Mouse (Mus musculus) CD4-positive helper T cell, adult 2 months (primary cell): ENCODE measurements around the gene Shank3.
A peak's percentile ranks its signal among the peaks of the same experiment; 100 is the strongest.

Experiments
- DNase-seq: peaks from one replicate; pipeline ENCODE4 v3.0.0-alpha.2; 2012; ENCODE audit warnings: low read depth, missing footprints, low spot score

Shank3 gene

DNA sequence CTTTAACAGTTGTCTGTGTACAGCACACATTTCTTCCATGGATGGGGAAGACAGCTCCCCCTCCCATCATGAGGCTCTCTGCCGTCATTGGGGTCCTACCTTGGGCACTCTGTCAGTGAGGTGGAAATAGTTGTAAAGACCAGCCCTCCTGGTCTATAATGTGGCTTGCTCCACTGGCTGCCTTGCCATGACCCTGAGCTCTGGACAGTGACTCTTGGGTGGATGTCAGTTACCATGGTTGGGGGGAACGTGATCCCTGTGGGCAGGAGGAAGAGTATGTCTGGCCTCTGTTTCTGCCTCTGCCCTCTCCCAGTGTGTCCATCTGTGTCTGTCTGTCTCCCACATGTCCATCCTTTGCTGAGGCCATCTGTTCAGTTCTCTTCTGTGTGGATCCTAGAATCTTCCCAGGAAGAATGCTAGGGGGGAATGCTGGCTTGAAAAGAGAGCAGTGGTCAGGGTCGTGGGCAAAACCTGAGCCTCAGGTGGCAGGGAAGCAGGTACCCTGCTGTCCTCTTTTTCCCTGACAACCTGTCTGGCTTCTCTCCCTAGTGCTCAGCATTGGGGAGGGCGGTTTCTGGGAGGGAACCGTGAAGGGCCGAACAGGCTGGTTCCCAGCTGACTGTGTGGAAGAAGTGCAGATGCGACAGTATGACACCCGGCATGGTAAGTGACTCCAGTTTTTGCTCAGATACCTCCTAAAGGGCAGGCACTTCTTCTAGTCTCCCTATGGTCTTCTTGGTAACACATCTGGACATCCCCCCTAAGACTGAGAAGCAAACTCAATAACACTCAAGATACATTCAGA is 25.4 kb downstream of the Shank3 start:
- no peak for DNase-seq

DNA sequence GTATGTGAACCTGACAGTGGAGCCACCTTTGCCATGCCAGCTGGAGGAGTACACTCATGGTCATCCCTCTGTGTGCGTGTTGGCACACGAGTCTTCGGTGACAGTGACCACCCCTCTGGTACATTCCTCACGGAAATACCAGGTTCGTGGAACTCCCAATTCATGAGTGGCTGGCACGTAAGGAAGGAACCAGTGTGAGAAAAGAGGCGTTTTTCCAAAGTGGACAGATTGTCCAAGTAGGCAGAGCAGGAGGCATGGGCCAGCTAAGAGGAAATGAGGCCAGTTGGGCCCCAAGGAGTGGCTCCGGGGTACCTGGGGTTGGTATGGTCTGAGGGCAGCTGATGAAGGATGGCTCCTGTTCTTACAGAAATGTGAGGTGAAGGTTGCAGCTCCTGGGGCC is 26.0 kb downstream of the Shank3 start:
- no peak for DNase-seq

DNA sequence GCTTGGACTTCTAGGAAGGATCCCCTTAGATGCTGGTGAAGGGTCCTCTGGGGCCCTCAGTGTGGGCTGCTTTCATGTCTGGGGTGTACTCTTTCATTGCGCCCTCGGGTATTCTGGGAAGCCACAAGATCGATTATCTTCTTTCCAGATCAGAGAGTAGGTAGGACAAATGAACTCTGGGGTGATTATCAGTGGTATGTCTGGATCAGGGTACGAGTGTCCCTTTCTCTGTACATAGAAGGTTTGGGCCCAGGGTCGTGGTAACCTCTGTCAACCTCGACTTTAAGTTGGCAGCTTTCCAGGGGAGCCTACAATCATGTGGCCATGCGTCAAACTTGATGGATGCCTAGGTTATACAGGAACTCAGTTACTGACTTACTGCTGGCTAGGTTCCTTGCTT is 26.5 kb downstream of the Shank3 start:
- no peak for DNase-seq

DNA sequence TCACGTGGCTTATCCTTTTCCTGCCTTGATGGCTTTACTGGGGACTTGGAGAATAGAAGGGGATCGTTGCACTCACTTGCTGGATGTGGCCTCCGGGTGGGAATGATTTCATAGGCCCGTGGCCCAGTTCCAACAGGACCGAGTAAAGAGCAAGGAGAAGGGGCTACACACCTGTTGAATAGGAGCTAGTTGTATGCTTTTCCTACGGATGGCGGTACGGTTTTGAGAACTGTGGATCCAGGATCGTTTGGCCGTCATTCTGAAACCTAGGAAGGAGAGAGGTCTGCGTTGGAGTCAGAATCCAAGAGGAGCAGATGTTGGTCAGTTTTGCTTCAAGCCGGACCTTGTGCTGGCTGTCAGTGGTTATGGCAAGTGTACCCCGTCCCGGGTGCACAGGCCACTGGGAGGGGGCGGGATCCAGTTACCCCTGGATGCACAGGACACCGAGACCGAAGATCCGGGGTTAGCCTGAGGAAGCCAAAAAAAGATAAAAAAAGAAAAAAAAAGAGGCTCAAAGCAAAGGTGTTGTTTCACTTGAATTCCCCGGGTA is 27.4 kb downstream of the Shank3 start:
- no peak for DNase-seq

DNA sequence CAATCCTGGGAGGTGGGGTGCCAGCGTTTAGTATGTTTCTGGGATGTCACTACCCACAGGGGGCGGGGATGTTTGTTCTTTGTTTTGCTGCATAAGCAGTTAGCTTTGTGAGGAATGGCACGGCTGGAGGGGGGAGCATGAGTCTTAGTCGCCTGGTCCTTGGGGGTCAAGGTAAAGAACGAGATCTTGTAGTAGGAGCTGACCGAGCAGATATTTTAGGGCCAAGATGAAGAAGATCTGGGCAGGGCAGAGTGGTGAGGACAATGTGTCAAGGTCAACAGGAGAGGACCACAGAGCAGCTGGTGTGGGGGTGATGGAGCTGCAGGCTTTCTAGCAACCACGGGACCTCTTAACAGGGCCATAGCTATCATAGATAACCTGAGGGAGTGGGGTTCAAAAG is 28.0 kb downstream of the Shank3 start:
- no peak for DNase-seq

DNA sequence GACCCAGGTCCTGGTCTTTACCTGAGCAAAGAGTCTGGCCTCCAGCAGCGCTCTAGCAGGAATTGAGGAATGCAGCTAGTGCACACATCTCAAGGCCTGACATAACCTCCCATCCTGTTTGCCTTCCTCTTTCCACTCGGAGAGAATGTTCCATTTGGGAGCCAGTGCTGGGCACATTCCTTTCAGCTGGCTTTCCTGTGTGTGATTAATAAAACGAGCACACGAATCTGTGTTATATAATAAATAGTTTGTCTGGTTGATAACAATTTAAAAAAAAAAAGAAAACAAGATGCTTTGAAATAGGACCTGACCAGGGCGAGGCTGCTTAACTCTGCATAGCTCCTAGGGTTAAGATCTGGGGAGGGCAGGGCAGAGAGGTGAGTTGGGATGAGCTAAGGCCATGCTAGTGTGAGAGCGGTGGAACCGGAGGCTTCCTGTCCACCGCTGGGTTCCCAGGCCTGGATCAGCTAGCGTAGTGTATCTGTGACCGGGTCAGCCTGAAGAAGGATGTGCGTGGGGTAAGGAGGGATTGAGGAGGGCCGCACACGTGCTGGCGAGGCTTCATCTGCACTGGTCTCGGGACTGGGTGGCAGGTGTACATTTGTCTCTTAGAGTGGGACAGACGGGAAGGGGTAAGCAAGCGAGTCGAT is 28.9 kb downstream of the Shank3 start:
- DNase-seq = no peak

DNA sequence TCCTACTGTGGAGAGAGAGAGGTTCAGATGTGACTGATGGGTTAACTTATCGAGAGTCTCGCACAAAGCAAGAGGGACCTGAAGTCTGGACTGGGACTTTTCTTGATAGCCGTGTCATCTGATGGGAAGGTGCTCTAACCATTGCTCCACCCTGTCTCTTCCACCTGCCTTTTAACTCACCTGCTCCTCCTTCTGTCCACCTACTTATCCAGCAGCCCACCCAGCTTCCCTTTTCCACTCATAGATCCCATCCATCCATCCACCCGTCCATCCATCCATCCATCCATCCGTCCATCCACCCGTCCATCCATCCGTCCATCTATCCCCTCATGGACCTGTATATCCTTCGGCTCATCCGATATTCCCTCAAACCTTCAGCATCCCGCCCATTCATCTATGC is 29.5 kb downstream of the Shank3 start:
- no peak for DNase-seq

DNA sequence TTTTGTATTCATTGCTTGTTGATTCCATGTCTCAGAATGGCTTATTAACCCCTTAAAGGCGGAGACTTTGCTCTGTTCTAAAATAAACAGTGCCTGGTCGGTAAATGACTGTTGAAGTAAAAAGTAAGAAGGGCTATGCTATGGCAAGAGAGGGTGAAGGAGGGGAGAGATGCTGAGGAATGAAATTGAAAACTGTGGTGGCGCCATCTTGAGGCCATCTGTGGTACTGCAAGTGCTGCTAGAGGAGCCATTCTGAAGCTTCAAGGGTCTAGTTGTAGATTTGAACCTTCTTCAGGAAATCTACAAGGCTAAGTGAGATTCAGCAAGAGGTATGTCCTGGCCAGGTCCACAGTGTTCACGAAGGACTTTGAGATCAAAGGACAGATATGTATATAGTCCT is 30.9 kb downstream of the Shank3 start:
- peak; percentile 16 for DNase-seq

DNA sequence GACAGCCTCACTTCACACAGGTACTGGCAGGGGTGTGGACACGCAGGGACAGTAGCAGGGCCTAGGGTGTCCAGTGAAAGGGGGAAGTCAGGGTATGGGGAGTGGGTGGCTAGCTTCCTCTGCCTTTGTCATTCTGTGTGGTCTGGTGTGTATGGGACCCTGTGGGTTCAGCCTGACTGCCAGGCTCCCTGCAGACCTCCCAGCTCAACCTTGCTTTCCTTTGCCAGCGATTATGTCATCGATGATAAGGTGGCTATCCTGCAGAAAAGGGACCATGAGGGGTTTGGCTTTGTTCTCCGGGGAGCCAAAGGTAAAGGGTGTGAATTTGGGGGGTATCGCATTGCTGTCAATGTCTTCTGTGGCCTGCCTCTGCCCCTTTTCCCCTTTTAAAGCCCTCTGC is 32.0 kb downstream of the Shank3 start:
- DNase-seq = no peak

DNA sequence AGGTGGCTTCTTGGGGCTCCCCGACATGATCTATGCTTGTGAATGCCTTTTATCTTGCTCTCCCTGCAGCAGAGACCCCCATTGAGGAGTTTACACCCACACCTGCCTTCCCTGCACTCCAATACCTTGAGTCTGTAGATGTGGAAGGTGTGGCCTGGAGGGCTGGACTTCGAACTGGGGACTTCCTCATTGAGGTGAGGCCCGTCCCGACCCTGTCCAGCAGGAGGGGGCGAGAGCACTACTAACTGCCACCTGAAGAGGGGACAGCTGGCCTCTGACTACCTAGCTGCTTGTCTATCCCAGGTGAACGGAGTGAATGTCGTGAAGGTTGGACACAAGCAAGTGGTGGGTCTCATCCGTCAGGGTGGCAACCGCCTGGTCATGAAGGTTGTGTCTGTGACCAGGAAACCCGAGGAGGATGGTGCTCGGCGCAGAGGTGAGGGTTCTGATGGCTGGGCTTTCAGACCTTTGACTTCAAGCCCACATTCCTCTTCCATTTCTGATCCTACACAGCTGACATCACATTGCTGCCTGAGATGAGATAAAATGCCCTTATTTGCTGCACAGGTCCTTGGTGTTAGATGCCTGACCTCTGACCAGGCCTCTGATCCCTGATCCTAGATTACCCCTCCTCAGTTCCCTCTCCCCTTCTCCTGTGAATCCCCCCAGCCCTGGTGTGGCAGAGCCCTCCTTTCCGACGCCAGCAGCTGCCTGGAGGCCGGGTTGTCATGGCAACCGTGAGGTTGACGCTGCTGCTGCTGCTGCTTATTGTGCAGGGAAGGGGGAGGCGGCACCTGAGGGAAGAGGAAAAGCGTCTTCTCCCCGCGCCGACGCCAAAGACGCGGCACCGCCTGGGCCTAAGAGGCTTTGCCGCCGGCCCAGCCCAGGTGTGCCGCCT is 32.9 kb downstream of the Shank3 start:
- DNase-seq = no peak

DNA sequence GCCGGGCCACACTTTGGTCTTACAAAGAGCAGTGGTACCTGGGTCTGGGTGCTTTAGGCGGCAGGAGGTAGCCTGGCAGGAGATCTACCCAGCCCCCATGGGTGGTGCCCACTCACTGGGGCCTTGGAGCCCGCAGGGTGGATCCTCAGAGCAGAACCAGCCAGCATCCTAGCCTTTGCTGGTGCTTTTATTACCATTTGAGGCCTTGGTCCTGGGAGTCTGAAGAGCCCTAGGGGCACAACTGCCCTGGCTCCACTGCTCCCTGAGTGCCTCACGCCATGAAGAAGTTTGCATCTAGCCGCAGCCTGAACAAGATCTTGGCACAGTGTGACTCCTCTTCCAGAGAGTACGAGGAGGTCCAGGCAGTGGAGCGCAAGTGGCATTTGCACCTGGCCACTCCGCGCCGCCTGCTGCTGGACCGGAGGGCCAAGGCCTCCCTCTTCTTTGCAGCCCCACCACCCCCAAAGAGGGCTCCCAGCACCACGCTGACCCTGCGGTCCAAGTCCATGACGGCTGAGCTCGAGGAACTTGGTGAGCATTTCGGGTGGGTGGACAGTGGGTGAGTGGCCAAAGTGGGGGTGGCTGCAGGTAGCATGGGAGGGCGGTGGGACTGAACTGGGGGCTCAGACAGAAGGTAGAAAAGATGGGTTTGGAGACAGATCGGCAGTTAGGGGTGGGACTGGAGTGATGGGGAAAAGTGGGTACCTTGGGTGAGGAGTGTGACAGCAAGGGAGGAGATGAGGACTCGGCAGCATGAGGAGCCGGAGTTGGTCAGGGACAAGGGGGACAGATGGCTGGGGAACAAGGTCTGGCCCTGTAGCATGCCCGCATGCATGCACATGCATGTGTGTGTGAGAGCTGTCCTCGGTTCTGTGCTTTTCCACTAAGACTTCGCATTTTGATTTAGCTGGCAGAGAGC is 33.8 kb downstream of the Shank3 start:
- DNase-seq = no peak

DNA sequence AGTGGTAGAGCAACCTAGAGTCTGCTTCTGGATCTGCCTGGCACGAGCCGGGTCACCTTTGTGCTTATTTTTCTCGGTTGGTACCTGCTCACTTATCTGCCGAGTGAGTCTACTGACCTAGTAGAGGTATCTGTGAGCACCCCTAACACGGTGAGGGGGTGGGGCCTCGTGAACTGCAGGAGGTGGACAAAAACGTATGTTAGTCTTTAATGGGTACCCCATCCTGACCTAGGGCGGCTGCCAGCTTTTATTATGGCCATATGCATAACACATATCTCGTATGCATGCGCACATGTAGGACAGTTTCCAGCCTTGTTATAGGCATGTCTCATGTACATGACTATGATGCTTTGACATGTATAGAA is 34.4 kb downstream of the Shank3 start:
- DNase-seq = no peak

DNA sequence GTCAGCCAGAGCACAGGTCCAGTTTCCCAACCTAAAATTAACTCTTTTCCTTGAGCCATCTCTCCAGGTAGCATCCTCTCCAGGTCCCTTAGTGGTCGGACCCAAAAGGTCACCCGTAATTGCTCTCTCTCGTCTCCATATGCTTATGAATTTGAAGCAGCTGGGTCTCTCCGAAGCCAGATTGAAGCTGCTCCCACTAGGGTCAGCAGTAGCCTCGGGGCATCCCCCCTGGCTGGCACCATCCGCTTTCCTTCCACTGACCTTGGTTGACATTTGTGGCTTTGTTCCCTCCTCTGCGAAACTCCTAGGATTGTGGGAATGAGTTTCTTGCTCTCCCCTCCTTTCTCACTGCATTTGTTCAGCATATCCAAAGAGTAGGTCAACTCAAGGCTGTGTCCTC is 44.7 kb downstream of the Shank3 start:
- no peak for DNase-seq

DNA sequence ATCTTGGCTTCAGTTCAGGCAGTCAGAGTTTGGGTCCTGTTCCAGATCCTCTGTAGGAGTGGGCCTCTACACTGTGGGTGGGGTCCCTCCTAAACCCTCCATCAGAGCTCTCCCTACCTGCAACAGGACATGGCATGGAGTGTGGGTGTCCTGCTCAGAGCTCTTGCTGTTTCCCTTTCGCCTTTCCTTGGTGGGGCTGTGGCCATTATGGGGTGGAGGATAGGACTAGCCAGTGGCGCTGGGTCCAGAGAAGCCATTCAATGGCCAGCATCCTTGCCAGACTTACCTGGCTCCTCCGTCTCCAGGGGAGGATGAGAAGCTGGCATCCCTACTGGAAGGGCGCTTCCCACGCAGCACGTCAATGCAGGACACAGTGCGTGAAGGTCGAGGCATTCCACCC is 47.9 kb downstream of the Shank3 start:
- no peak for DNase-seq

DNA sequence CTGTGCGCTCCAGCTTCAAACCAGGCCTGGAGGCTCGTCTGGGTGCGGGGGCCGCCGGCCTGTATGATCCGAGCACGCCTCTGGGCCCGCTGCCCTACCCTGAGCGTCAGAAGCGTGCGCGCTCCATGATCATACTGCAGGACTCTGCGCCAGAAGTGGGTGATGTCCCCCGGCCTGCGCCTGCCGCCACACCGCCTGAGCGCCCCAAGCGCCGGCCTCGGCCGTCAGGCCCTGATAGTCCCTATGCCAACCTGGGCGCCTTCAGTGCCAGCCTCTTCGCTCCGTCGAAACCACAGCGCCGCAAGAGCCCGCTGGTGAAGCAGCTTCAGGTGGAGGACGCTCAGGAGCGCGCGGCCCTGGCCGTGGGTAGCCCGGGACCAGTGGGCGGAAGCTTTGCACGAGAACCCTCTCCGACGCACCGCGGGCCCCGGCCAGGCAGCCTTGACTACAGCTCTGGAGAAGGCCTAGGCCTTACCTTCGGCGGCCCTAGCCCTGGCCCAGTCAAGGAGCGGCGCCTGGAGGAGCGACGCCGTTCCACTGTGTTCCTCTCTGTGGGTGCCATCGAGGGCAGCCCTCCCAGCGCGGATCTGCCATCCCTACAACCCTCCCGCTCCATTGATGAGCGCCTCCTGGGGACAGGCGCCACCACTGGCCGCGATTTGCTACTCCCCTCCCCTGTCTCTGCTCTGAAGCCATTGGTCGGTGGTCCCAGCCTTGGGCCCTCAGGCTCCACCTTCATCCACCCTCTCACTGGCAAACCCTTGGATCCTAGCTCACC is 48.6 kb downstream of the Shank3 start:
- no peak for DNase-seq

DNA sequence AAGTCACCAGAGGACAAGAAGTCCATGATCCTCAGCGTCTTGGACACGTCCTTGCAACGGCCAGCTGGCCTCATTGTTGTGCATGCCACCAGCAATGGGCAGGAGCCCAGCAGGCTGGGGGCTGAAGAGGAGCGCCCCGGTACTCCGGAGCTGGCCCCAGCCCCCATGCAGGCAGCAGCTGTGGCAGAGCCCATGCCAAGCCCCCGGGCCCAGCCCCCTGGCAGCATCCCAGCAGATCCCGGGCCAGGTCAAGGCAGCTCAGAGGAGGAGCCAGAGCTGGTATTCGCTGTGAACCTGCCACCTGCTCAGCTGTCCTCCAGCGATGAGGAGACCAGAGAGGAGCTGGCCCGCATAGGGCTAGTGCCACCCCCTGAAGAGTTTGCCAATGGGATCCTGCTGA is 49.4 kb downstream of the Shank3 start:
- no peak for DNase-seq

DNA sequence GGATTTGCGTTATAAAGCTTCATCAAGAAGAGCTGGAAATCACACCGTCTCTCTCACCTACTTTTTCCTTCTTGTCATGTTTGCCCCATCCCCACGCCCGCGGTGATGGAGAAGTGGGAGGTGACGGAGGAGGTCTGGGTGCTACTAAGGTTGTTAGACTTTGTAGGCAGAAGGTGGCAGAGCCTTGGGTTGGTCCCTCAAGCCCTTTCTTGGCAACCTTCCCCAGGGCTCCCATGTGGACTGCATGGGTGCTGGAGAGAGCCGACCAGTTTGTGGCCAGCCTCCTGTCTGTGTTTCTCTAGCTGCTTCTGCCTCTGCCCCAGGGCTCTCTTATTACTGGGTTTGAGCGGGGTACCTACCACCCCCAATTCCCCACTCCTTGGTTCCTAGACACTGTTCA is 51.1 kb downstream of the Shank3 start:
- DNase-seq = no peak

DNA sequence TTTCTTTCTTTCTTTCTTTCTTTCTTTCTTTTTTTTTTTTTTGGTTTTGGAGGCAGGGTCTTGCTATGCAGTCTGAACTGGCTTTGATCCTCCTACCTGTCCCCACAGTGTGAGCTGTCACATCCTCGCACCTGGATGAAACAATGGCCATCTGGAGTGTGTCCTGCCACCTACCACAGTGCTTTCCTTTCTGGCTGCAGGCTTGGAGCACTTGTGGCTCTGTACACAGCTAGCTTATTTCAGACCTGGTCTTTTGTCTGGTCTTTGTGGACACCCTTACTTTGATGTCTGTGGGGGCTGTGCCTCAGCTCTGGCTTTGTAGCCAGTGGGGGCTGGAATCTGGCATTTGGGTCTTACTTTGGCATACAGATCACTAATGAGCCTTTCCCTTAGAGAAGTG is 52.3 kb downstream of the Shank3 start:
- no peak for DNase-seq

DNA sequence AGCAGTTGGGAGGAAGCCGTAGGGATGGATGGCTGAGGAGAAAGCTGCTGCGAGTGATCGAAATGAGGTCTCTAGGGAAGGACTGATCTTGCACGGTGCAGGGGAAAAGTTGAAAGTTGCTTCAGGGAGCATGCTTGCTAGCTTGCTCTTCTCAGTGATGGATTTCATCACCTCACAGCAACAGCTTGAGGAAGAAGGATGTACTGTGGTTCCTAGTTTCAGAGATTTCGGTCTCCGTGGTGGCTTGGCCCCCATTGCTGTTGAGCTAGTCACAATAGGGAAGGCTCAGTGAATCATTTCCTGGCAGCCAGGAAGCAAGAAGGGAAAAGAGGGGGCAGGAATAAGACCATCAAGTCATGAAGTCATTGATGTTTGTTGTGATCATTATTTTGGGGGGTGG is 56.2 kb downstream of the Shank3 start:
- DNase-seq = no peak

DNA sequence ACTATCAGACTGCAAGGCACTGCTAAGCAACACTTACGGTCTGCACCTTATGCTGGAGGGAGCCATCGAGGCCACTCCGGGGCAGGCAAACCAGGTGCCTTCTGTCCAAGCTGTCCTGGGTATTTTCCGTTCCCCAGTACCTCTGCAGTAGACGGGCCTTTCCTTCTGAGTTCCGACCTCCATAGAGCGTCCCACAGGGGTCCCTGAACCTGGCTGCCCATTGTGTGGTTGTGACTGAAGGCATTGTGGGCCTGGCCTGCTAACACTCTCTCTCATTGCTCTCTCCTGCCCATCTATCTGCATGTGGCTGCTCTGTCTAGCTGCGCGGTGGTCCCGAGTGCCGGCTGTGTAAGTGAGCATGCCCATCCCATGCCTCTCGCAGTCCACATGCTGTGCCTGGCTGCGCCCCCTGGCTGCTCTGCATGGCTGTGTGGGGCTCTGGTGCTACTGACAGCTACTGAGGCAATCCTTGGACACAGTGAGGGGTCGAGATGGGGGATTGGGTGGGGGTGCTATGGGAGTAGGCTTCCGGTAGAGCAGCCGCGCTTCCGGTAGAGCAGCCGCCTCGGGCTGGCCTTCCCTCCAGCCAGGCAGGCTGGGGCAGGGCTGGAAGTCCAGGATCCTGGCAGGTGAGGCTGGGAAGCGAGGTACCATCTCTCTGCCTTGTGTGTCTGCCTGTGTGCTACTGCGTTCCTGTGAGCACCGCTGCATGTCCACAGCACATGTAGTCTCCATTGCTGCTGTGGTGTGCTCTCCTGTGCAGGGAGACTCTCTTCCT is 57.2 kb downstream of the Shank3 start:
- no peak for DNase-seq
